Mouse (Mus musculus) cerebellum, adult 8-10 months (tissue): Measurements from ENCODE around the gene Eif4b.

ENCODE experiments used
- DNase-seq: peaks from one replicate; pipeline ENCODE4 v3.0.0; 2022

The Eif4b gene

GRCm38 (mm10) chr15:102117461-102118443 is 44.2 kb downstream of the Eif4b start:
- DNase-seq, result no peak

- DNase-seq, result no peak
Observed at GRCm38 (mm10) chr15:102118591-102118990, 45.0 kb downstream of the Eif4b start.

GRCm38 (mm10) chr15:102119121-102119830 is 45.7 kb downstream of the Eif4b start:
- DNase-seq, result no peak

- DNase-seq, result peak; percentile 83
Observed at GRCm38 (mm10) chr15:102119831-102120170, 46.2 kb downstream of the Eif4b start.

- DNase-seq, result no peak
Observed at GRCm38 (mm10) chr15:102120530-102120929, 47.0 kb downstream of the Eif4b start.

GRCm38 (mm10) chr15:102126303-102126702 is 52.7 kb downstream of the Eif4b start:
- DNase-seq, result no peak

- DNase-seq, result no peak
Observed at GRCm38 (mm10) chr15:102133314-102133713, 59.7 kb downstream of the Eif4b start.

- DNase-seq, result no peak
Observed at GRCm38 (mm10) chr15:102134709-102135108, 61.1 kb downstream of the Eif4b start.

- peak; percentile 35 for DNase-seq
Observed at GRCm38 (mm10) chr15:102135522-102136128, 62.1 kb downstream of the Eif4b start.

- DNase-seq, result peak; percentile 99
Observed at GRCm38 (mm10) chr15:102136129-102136758, 62.7 kb downstream of the Eif4b start, which contains the start of gene Spryd3. Gene Spryd3, minus strand, starts transcription at chr15:102136234.

GRCm38 (mm10) chr15:102141120-102141519 is 67.5 kb downstream of the Eif4b start:
- no peak for DNase-seq

- no peak for DNase-seq
Observed at GRCm38 (mm10) chr15:102142914-102143912, 69.6 kb downstream of the Eif4b start.

- DNase-seq, result no peak
Observed at GRCm38 (mm10) chr15:102144274-102144711, 70.7 kb downstream of the Eif4b start, which contains the start of gene Igfbp6. Gene Igfbp6, plus strand, starts transcription at chr15:102144362.

GRCm38 (mm10) chr15:102144726-102145125 is 71.2 kb downstream of the Eif4b start:
- no peak for DNase-seq

- DNase-seq, result no peak
Observed at GRCm38 (mm10) chr15:102145330-102145729, 71.8 kb downstream of the Eif4b start.

GRCm38 (mm10) chr15:102146089-102146488 is 72.5 kb downstream of the Eif4b start:
- DNase-seq, result no peak
